Mouse (Mus musculus): Measurements from ENCODE around the gene Gm10409. TPM values are rescaled to one million over a fixed set of nuclear protein-coding genes. Genes with fewer than 3 reads are reported as not detected.
"Not testable (repeated sequence)": the region's sequence is repeated elsewhere in the genome, so short reads cannot be mapped to it uniquely, and the experiment has no call there.

The Gm10409 gene
- 3.7 and 4.5 TPM in 2 replicates for polyA plus RNA-seq (2016; fragmentation: Nextera tagmentation; extraction: Ambion mirVana)

- not testable (repeated sequence) for H3K36me3 ChIP-seq (replicated peaks); H3K4me3 ChIP-seq (replicated peaks); H3K27me3 ChIP-seq; H3K27ac ChIP-seq; H3K9me3 ChIP-seq; H3K4me2 ChIP-seq; H3K9ac ChIP-seq; ATAC-seq (ENCODE audit: low FRiP score); H3K4me1 ChIP-seq
- WGBS: no CpG with 5 or more reads among the region's 32 CpGs
These were observed at the start of gene Gm10409 for GRCm38 (mm10) chr14:3412314-3412713. TSS of gene Gm10409 (plus strand) at chr14:3412614.

GRCm38 (mm10) chr14:3394793-3395192 lies 17.6 kb upstream of the Gm10409 start, which contains the start of gene Gm10413:
TSS of gene Gm10413 (plus strand) at chr14:3395093.
- WGBS: no CpG with 5 or more reads among the region's 2 CpGs
- not testable (repeated sequence) for H3K4me2 ChIP-seq; H3K4me3 ChIP-seq (replicated peaks); H3K9ac ChIP-seq; H3K27me3 ChIP-seq; H3K36me3 ChIP-seq (replicated peaks); H3K27ac ChIP-seq; H3K4me1 ChIP-seq; ATAC-seq (ENCODE audit: low FRiP score); H3K9me3 ChIP-seq

GRCm38 (mm10) chr14:3427803-3428202 lies 15.4 kb downstream of the Gm10409 start, which contains the start of gene Gm3005:
TSS of gene Gm3005 (plus strand) at chr14:3428103.
- H3K9ac ChIP-seq; H3K9me3 ChIP-seq; H3K27me3 ChIP-seq; H3K27ac ChIP-seq; ATAC-seq (ENCODE audit: low FRiP score); H3K4me1 ChIP-seq; H3K4me3 ChIP-seq (replicated peaks); H3K4me2 ChIP-seq; H3K36me3 ChIP-seq (replicated peaks): not testable (repeated sequence)
- WGBS: no CpG with 5 or more reads among the region's 2 CpGs

GRCm38 (mm10) chr14:3449079-3449478 lies 36.7 kb downstream of the Gm10409 start, which contains the start of gene Gm10408:
TSS of gene Gm10408 (plus strand) at chr14:3449379.
- H3K9ac ChIP-seq; H3K4me2 ChIP-seq; H3K4me1 ChIP-seq; H3K27me3 ChIP-seq; H3K9me3 ChIP-seq; H3K4me3 ChIP-seq (replicated peaks); H3K36me3 ChIP-seq (replicated peaks); ATAC-seq (ENCODE audit: low FRiP score); H3K27ac ChIP-seq: not testable (repeated sequence)
- WGBS: no CpG with 5 or more reads among the region's 3 CpGs

Other genes starting within 250 kb of the Gm10409 start
- gene Gm5795, start 224.4 kb upstream of the Gm10409 start, polyA plus RNA-seq (2016; fragmentation: Nextera tagmentation; extraction: Ambion mirVana): not detected in 2 replicates
- 12.3 and 13.7 TPM in 2 replicates for gene D830030K20Rik, start 204.1 kb upstream of the Gm10409 start, polyA plus RNA-seq (2016; fragmentation: Nextera tagmentation; extraction: Ambion mirVana)
- 0.65 TPM in 1 of 2 replicates, not detected in the other for gene Gm2956, start 80.0 kb upstream of the Gm10409 start, polyA plus RNA-seq (2016; fragmentation: Nextera tagmentation; extraction: Ambion mirVana)
- gene Gm10413, start 17.5 kb upstream of the Gm10409 start, polyA plus RNA-seq (2016; fragmentation: Nextera tagmentation; extraction: Ambion mirVana): not detected in 2 replicates
- gene Gm3005, start 15.5 kb downstream of the Gm10409 start, polyA plus RNA-seq (2016; fragmentation: Nextera tagmentation; extraction: Ambion mirVana): 2.2 TPM in 2 replicates
- gene Gm10408, start 36.8 kb downstream of the Gm10409 start, polyA plus RNA-seq (2016; fragmentation: Nextera tagmentation; extraction: Ambion mirVana): not detected in 2 replicates
- not detected in 2 replicates for gene Gm3012, start 221.9 kb downstream of the Gm10409 start, polyA plus RNA-seq (2016; fragmentation: Nextera tagmentation; extraction: Ambion mirVana)
- 3.7 and 4.5 TPM in 2 replicates for gene Gm3020, start 239.4 kb downstream of the Gm10409 start, polyA plus RNA-seq (2016; fragmentation: Nextera tagmentation; extraction: Ambion mirVana)

Measured in forebrain, embryonic 12.5 days (tissue).